Mouse (Mus musculus) neural tube, postnatal 0 days (tissue): ENCODE results near the gene Sh3bp2. TPM values are rescaled to one million over a fixed set of nuclear protein-coding genes. Genes with fewer than 3 reads are reported as not detected.

ENCODE experiments used
- microRNA-seq: library from miRNA; unstranded; fragments of <30 nt; microRNA quantifications from one replicate; pipeline ENCODE4, GENCODE M21; 2016
- polyA plus RNA-seq: library from polyadenylated mRNA; unstranded; fragments of >200 nt; fragmentation: Nextera tagmentation; extraction: Ambion mirVana; gene quantifications from 2 replicates; pipeline ENCODE4 v1.2.1, GENCODE M21; 2015

Gene Sh3bp2
- 18.8 and 19.7 TPM in 2 replicates for polyA plus RNA-seq

DNA sequence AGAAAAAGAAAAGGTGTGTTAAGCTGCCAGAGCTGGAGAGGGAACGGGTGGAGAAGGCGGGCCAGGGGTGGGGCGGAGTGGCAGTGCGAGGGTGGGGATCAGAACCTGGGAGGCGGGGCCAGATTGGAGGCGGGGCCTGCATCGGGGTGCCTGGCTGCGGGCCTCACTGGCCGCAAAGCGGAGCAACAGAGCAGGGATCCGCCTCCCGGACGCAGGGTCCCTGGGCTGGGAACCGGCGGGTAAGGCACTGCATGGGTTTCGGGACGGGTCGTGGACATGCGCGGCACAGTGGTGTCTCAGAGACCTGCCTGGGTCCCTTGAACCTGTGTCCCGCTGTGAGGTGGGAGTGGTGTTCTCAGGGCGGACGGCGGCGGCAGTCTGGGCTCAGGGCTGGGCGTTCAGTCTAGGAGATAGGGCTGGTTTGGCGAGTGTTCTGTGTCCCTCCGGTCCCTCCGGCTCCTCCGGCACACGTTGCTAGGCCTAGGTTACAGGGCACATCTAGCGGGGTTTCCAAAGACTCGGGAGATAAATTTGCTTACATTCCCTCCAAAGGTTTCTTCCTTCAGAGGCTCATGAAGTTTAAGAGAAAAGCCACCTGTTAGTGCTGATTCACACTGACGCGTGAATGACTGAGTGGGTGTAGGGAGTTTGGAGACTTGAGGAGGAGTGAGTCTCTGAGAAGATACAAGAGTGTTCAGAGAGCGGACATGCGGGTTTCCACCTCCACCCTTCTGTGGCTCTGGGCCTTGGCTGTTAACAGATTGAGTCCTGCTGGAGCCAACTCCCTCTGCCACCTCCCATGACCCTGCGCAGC lies at the start of gene Sh3bp2:
Gene Sh3bp2 (plus strand): TSS at position 176 of the 814 bp plus-strand sequence.

DNA sequence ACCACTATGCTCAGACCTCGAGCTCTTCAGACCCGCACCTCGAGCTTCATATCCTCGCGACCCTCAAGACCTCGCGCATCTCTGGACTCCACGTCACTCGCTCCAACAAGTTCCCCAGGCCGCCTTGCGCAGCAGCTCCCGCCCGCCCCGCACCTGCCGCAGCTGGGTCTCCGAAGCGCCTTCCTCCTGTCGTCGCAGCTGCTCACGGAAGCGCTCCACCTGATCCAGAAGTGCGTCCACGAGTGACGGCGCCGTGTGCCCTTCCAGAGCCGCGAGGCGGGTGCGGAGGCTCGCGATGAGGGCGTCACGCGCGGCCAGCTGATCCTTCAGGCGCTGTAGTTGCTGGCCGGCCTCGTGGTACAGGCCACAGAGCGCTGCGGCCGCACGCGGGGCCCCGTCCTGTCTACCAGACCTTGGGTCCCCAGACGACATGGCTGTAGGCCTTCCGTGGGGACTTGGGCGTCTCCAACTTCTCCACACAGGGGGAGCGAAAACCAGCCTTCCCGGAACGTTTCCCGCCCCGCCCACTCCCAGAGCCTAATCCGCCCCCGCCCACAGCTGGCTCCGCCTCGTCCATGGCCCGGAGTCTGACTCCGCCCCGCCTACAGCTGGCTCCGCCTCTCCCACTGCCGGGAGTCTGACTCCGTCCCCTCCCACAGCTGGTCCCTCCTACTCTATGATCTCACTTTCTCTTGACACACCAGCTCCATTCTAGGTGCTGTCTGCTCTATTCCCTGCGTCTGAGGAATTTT lies 12.0 kb upstream of the Sh3bp2 start, which contains the start of gene Tnip2:
Gene Tnip2 (minus strand): TSS at position 526 of the 752 bp plus-strand sequence.

DNA sequence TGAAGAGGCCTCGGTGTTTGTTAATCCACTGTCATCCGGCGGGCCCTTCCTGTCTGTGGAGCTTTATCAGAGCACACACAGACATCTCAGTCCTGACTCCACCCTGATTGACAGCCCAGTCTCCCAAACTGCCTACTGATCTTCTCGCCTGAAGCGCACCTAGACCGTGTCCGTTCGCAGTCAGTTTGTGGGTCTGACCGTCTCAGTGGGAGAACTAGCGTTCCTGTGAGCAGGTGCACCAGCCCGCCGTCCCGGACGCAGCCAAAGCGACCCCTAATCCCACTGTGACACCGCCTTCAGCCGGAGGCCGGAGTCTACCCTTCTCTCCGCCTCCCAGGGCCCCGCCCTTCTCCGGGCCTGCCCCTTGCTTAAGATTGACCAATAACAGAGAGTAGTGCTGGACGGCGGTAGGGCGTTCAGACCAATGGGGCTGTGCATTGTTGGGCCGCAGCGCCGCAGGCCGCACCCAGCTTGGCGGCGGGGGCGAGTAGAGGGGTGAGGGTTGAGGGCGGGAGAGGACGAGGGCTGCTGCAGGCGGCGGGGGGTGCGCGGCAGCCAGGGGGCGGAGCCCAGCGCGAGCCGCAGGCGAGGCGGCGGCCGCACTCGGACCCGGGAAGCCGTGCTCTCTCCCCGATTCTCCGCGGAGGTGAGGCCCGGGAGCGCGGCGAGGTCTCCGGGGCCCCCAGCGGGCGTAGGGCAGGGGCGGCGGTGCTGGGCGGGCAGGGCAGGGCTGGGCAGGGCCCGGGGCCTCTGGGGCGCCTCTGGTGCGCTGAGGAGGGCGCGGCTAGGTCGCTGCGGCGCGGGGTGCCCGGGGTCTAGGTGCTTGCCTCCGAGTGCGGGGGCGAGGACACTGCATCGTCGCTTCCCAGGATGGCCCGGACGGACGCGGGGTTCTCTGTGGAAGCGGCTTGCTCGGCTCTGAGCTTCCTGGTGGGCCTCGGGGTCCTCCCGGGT lies 47.9 kb downstream of the Sh3bp2 start, which contains the start of gene Add1:
Gene Add1 (plus strand): TSS at position 397 of the 954 bp plus-strand sequence.

Small RNAs within 50 kb of the gene (microRNA-seq; reads per million reads assigned to microRNA genes)
- gene Mir7036b: not detected

Other genes with a start within 250 kb of the Sh3bp2 start
- 5.0 and 5.8 TPM in 2 replicates for gene Zfyve28, start 237.4 kb upstream of the Sh3bp2 start, polyA plus RNA-seq
- 0.24 and 0.41 TPM in 2 replicates for gene Cfap99, start 237.2 kb upstream of the Sh3bp2 start, polyA plus RNA-seq
- gene Rnf4, start 189.5 kb upstream of the Sh3bp2 start, polyA plus RNA-seq: 89.4 and 93.0 TPM in 2 replicates
- gene Fam193a, start 155.9 kb upstream of the Sh3bp2 start, polyA plus RNA-seq: 12.1 and 13.2 TPM in 2 replicates
- 15.9 and 17.0 TPM in 2 replicates for gene Tnip2, start 11.8 kb upstream of the Sh3bp2 start, polyA plus RNA-seq
- 155 and 168 TPM in 2 replicates for gene Add1, start 47.8 kb downstream of the Sh3bp2 start, polyA plus RNA-seq
- gene Mfsd10, start 111.4 kb downstream of the Sh3bp2 start, polyA plus RNA-seq: 81.5 and 83.9 TPM in 2 replicates
- gene Nop14, start 134.3 kb downstream of the Sh3bp2 start, polyA plus RNA-seq: 18.5 and 19.0 TPM in 2 replicates
- 4.0 and 5.4 TPM in 2 replicates for gene Grk4, start 134.5 kb downstream of the Sh3bp2 start, polyA plus RNA-seq
- gene Htt, start 235.9 kb downstream of the Sh3bp2 start, polyA plus RNA-seq: 9.8 and 12.0 TPM in 2 replicates